Mouse (Mus musculus) cortical plate, adult 2 months (tissue): ENCODE results near the gene Kcnip4.

ENCODE experiments used
- CTCF ChIP-seq: fragments of 200-500 bp; IDR thresholded peaks from 2 replicates; pipeline ENCODE4 v1.5.1; 2011; ENCODE audit warnings: mild to moderate bottlenecking, control low read depth, low read length; ENCODE audit not compliant: insufficient read depth; ENCODE audit errors: extremely low read depth
- POLR2A ChIP-seq: fragments of 200-500 bp; IDR thresholded peaks from 2 replicates; pipeline ENCODE4 v1.6.1; 2011; ENCODE audit warnings: mild to moderate bottlenecking, low read length, control low read depth; ENCODE audit not compliant: insufficient read depth; ENCODE audit errors: extremely low read depth

DNA sequence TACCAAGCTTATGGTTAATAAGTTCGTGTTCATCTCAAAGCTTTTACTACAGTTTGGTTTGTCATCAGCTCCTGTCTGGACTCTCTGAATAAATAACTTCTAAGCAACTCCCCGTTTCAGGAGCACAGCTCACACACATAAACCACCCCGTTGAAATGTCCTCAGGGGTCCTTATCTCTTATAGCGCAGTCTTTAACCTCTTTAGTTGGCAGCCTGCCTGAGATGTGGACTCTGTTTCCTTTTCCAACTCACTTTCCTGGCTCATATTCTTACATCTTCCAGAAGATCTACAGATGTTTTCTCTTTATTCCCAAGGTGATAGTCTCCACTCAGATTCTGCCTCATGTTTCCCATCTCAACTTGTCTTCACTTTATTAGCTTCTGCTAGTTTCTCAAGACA is 1116.4 kb downstream of the Kcnip4 start:
- TF ChIP-seq POLR2A (no peak), CTCF (no peak)
